Mouse (Mus musculus) limb, embryonic 11.5 days (tissue): Measurements from ENCODE around the gene Thap4. TPM values are rescaled to one million over a fixed set of nuclear protein-coding genes. Genes with fewer than 3 reads are reported as not detected.

ENCODE experiments used
- ATAC-seq: fragments of 200-750 bp; cut with Nextera tagmentation; 2 replicates; pipeline ENCODE4 v1.8.0; 2017; ENCODE audit warnings: low read depth; ENCODE audit not compliant: insufficient number of reproducible peaks, low FRiP score, low TSS enrichment
- DNase-seq: peaks from one replicate; pipeline ENCODE4 v3.0.0-alpha.2; 2015; ENCODE audit warnings: low spot score
- H3K27ac ChIP-seq: fragments of 300-500 bp; sonication (generic); replicated peaks from 2 replicates; pipeline ENCODE4 v1.5.1; 2014; ENCODE audit warnings: low read depth, mild to moderate bottlenecking, low read length
- H3K27me3 ChIP-seq: fragments of 300-500 bp; sonication (generic); 2 replicates; pipeline ENCODE4 v1.6.1; 2014; ENCODE audit warnings: mild to moderate bottlenecking, low read length, mixed read lengths; ENCODE audit not compliant: control insufficient read depth, insufficient read depth
- H3K36me3 ChIP-seq: fragments of 300-500 bp; sonication (generic); 2 replicates; pipeline ENCODE4 v1.6.1; 2014; ENCODE audit warnings: mild to moderate bottlenecking, low read length, moderate library complexity, mixed read lengths; ENCODE audit not compliant: control insufficient read depth, insufficient read depth
- H3K4me1 ChIP-seq: fragments of 300-500 bp; sonication (generic); 2 replicates; pipeline ENCODE4 v1.6.1; 2014; ENCODE audit warnings: low read length, mixed read lengths; ENCODE audit not compliant: control insufficient read depth, insufficient read depth
- H3K4me2 ChIP-seq: fragments of 300-500 bp; sonication (generic); 2 replicates; pipeline ENCODE4 v1.6.1; 2014; ENCODE audit warnings: low read depth, mild to moderate bottlenecking, moderate library complexity; ENCODE audit not compliant: severe bottlenecking
- H3K4me3 ChIP-seq: fragments of 300-500 bp; sonication (generic); 2 replicates; pipeline ENCODE4 v1.5.1; 2014; ENCODE audit warnings: low read depth, low read length
- H3K9ac ChIP-seq: fragments of 300-500 bp; sonication (generic); 2 replicates; pipeline ENCODE4 v1.6.1; 2014; ENCODE audit warnings: mild to moderate bottlenecking, low read length
- H3K9me3 ChIP-seq: fragments of 300-500 bp; sonication (generic); 2 replicates; pipeline ENCODE4 v1.6.1; 2016; ENCODE audit warnings: low read length; ENCODE audit not compliant: control insufficient read depth
- WGBS: fragments of 180-500 bp; shearing (Covaris S2); extraction: QIAGEN DNeasy Blood & Tissue Kit; methylation state at CpG from one replicate; pipeline ENCODE4 v1.1.7; 2014; 5-methylcytosine and 5-hydroxymethylcytosine counted together
- polyA plus RNA-seq: library from polyadenylated mRNA; unstranded; fragments of >200 nt; fragmentation: Nextera tagmentation; extraction: Ambion mirVana; gene quantifications from 2 replicates; pipeline ENCODE4 v1.2.1, GENCODE M21; 2014

Thap4 gene
- polyA plus RNA-seq, 1 experiment from 2014 or later: 44.0 TPM

GRCm38 (mm10) chr1:93685401-93686244, 69.0 kb downstream of the Thap4 start, which contains the start of gene Bok:
Gene Bok (plus strand): TSS chr1:93685660.
- H3K9me3 ChIP-seq: no peaks in the 10 kb centered on the region
- H3K27ac ChIP-seq: no peak within 1 kb of the TSS
- H3K4me3 ChIP-seq: peak within 1 kb of the TSS; percentile 58
- H3K27me3 ChIP-seq: peaks cover 2% of the 10 kb centered on the region; the same call in 1 of the 2 replicates
- ATAC-seq (0 out of 2 replicates have a peak, but pooled peaks have one; percentile 19), DNase-seq (peak; percentile 75)
- H3K4me2 ChIP-seq: peak within 1 kb of the TSS; percentile 80
- peak within 1 kb of the TSS; percentile 57 for H3K9ac ChIP-seq
- H3K4me1 ChIP-seq: peaks cover 3% of the 10 kb centered on the region; the same call in 1 of the 2 replicates
- WGBS: under 1% methylated on average over 76 of the region's 78 CpGs
- H3K36me3 ChIP-seq: no peaks in the 10 kb centered on the region; the same call in 1 of the 2 replicates

- H3K9me3 ChIP-seq: no peaks in the 10 kb centered on the region
- 0 out of 2 replicates have a peak, but pooled peaks have one; percentile 26 for ATAC-seq
- H3K4me2 ChIP-seq: no peak overlapping the region
- H3K4me3 ChIP-seq: no peak overlapping the region
- H3K4me1 ChIP-seq: no peaks in the 10 kb centered on the region
- peak; percentile 25 for DNase-seq
- H3K9ac ChIP-seq: no peak overlapping the region
- H3K36me3 ChIP-seq: no peaks in the 10 kb centered on the region
- WGBS: 60% methylated on average over 7 of the region's 7 CpGs
- peaks cover 2% of the 10 kb centered on the region; the same call in 1 of the 2 replicates for H3K27me3 ChIP-seq
- no peak overlapping the region for H3K27ac ChIP-seq
Measured at GRCm38 (mm10) chr1:93679889-93680568, 74.6 kb downstream of the Thap4 start.

GRCm38 (mm10) chr1:93678386-93678785, 76.3 kb downstream of the Thap4 start:
- no peak overlapping the region for H3K4me2 ChIP-seq
- ATAC-seq: no peak
- H3K4me1 ChIP-seq: no peaks in the 10 kb centered on the region
- no peaks in the 10 kb centered on the region for H3K27me3 ChIP-seq
- WGBS: 67% methylated on average over 2 of the region's 2 CpGs
- H3K27ac ChIP-seq: no peak overlapping the region
- no peak overlapping the region for H3K4me3 ChIP-seq
- no peak overlapping the region for H3K9ac ChIP-seq
- no peaks in the 10 kb centered on the region for H3K36me3 ChIP-seq
- DNase-seq: no peak
- no peaks in the 10 kb centered on the region for H3K9me3 ChIP-seq

- ATAC-seq (no peak), DNase-seq (no peak)
- H3K4me3 ChIP-seq: no peak overlapping the region
- H3K36me3 ChIP-seq: no peaks in the 10 kb centered on the region
- H3K9ac ChIP-seq: no peak overlapping the region
- no peak overlapping the region for H3K27ac ChIP-seq
- H3K4me2 ChIP-seq: no peak overlapping the region
- H3K4me1 ChIP-seq: no peaks in the 10 kb centered on the region
- 93% methylated on average over 5 of the region's 5 CpGs for WGBS
- H3K27me3 ChIP-seq: no peaks in the 10 kb centered on the region
- H3K9me3 ChIP-seq: no peaks in the 10 kb centered on the region
Measured at GRCm38 (mm10) chr1:93672682-93673081, 82.0 kb downstream of the Thap4 start.

GRCm38 (mm10) chr1:93669941-93670340, 84.7 kb downstream of the Thap4 start:
- Histone ChIP-seq H3K27me3 (no peaks in the 10 kb centered on the region), H3K4me1 (no peaks in the 10 kb centered on the region), H3K9me3 (no peaks in the 10 kb centered on the region), H3K36me3 (no peaks in the 10 kb centered on the region), H3K4me3 (no peak overlapping the region), H3K9ac (no peak overlapping the region), H3K4me2 (no peak overlapping the region), H3K27ac (no peak overlapping the region)
- DNase-seq: no peak
- ATAC-seq: no peak

- Histone ChIP-seq H3K4me3 (peak overlapping the region; percentile 29), H3K9me3 (no peaks in the 10 kb centered on the region), H3K27ac (peak overlapping the region; percentile 63; the same call in 1 of the 2 replicates), H3K4me1 (no peaks in the 10 kb centered on the region), H3K27me3 (no peaks in the 10 kb centered on the region), H3K36me3 (no peaks in the 10 kb centered on the region), H3K4me2 (peak overlapping the region; percentile 51), H3K9ac (peak overlapping the region; percentile 60)
- DNase-seq (peak; percentile 83), ATAC-seq (peak; percentile 79)
- WGBS: 11% methylated on average over 17 of the region's 17 CpGs
Measured at GRCm38 (mm10) chr1:93668791-93669548, 85.7 kb downstream of the Thap4 start.

GRCm38 (mm10) chr1:93667760-93668400, 86.8 kb downstream of the Thap4 start:
- Histone ChIP-seq H3K4me3 (no peak overlapping the region), H3K27ac (no peak overlapping the region), H3K4me1 (no peaks in the 10 kb centered on the region), H3K4me2 (no peak overlapping the region), H3K36me3 (no peaks in the 10 kb centered on the region), H3K27me3 (no peaks in the 10 kb centered on the region), H3K9ac (no peak overlapping the region), H3K9me3 (no peaks in the 10 kb centered on the region)
- peak; percentile 41 for DNase-seq
- WGBS: 30% methylated on average over 13 of the region's 13 CpGs
- 0 out of 2 replicates have a peak, but pooled peaks have one; percentile 15 for ATAC-seq
